Mouse (Mus musculus): ENCODE measurements around the gene Lce1f. TPM values are rescaled to one million over a fixed set of nuclear protein-coding genes. Genes with fewer than 3 reads are reported as not detected.

Gene Lce1f
- polyA plus RNA-seq (2012): not detected in 2 replicates

DNA sequence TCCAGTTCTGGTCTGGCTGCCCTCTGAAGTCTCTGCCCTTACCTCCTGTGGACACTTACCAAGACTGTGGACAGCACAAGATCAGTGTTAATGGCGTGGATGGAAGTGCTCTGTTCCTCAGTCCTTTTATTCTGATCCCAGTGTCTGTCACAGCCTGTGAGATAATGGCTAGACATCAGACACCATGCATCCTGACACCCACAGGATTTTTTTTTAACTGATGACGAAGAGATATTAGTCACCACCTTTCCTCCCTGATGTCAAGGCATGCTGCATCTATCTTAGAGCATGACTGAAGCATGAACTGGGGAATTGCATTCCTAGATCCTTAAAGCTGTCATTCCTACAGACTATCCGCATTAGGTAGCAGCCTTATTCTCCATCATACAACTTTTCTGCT, at the start of gene Lce1f:
TSS of gene Lce1f (minus strand) at position 101 of the 400 bp plus-strand sequence.

DNA sequence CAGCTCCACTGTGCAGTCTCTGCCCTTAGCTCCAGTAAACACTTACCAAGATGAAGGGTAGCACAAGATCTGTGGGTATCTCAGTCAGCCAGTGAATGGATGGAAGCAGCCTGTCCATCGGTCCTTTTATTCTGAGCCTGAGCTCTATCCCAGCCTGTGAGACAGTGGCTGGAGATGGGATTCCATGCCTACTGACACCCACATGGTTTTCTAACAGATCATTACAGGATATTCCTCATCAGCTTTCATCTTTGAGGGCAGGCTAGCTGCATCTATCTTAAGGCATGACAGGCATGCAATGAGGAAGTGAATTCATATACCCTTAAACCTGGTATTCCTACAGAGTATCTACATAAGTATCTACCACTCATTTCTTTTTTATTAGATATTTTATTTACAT, 44.8 kb upstream of the Lce1f start, which contains the start of gene Lce1h:
TSS of gene Lce1h (minus strand) at position 101 of the 400 bp plus-strand sequence.

DNA sequence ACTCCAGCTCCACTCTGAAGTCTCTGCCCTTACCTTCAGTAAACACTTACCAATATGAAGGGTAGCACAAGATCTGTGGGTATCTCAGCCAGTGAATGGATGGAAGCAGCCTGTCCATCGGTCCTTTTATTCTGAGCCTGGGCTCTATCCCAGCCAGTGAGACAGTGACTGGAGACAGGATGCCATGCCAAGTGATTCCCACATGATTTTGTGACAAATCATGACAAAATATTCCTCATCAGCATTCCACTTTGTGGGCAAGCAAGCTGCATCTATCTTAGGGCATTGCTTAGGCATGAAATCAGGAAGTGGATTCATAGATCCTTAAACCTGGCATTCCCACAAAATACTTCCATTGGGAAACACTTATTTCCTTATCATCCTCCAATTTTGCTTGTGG, 32.1 kb upstream of the Lce1f start, which contains the start of gene Lce1g:
TSS of gene Lce1g (minus strand) at position 101 of the 400 bp plus-strand sequence.

DNA sequence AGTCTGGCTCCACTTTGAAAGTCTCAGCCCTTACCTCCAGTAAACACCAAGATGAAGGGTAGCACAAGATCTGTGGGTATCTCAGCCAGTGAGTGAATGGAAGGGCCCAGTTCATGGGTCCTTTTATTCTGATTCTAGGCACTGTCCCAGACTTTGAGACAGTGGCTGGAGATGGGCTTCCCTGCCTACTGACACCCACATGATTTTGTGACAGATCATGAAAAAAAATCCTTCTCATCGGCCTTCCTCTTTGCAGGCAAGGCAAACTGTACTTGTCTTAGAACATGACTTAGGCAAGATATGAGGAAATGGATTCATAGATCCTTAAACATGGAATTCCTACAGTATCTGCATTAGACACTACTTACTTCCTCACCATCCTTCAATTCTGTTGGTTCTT, 18.8 kb upstream of the Lce1f start, which contains the start of gene Gm38119:
TSS of gene Gm38119 (minus strand) at position 101 of the 400 bp plus-strand sequence.

DNA sequence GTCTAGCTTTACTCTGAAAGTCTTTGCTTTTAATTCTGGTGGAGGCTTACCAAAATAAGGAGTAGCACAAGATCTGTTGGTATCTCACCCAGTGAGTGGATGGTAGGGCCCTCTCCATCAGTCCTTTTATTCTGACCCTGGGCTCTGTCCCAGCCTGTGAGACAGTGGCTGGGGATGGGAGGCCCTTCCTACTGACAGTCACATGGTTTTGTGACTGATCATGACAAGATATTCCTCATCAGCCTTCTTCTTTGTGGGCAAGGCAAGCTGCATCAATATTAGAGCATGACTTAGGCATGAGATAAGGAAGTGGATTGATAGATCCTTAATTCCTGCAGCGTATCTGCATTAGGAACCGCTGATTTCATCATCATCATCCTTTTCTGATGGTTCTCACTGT, 11.2 kb downstream of the Lce1f start, which contains the start of gene Lce1e:
TSS of gene Lce1e (minus strand) at position 101 of the 400 bp plus-strand sequence.

DNA sequence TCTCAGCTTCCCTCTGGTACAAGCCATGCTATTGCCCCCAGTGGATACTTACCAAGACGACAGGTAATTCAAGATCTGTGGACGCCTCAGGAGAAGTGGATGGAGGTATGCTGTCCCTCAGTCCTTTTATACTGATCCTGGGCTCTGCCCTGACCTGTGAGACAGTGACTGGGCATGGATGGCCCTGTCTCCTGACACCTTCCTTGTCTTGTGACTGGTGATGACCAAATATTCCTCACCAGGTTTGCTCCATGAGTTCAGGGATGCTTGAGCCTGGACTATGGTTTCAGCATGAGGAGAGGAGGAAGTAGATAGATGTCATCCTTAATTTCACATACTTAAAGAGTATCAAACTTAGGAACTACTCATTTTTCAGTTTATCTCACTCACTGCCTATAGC, 33.0 kb downstream of the Lce1f start, which contains the start of gene Lce1d:
TSS of gene Lce1d (minus strand) at position 101 of the 400 bp plus-strand sequence.

DNA sequence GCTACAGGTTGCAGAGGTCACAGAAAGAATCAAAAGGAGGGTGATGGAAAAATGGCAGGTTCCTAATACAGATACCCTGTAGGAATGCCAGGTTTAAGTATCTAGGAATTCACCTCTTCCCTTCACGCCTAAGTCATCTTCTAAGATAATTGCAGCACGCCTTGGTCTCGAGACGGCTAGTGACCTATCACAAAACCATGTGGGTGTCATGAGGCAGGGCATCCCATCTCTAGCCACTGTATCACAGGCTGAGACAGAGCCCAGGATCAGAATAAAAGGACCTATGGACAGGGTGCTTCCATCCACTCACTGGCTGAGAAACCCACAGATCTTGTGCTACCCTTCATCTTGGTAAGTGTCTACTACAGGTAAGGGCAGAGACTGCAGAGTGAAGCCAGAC, 41.2 kb downstream of the Lce1f start, which contains the start of gene Lce1c:
TSS of gene Lce1c (plus strand) at position 301 of the 400 bp plus-strand sequence.

DNA sequence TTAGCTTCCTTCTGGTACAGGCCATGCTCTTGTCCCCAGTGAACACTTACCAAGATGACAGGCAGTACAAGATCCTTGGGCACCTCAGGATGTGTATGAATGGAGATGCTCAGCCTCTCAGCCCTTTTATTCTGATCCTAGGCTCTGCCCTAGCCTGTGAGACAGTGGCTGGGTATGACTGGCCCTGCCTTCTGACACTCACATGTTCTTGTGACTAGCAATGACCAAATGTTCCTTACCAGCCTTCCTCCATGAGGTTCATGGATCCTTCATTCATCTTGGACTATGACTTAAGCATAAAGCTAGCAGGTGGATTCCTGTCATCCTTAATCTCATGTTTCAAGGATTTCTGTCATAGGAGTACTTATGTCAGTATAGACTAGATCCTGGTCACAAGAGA, 49.9 kb downstream of the Lce1f start, which contains the start of gene Lce1a2:
TSS of gene Lce1a2 (minus strand) at position 101 of the 400 bp plus-strand sequence.

Other genes starting within 250 kb of the Lce1f start
- 0.12 TPM in 1 of 2 replicates, not detected in the other for gene Sprr1a, start 234.5 kb downstream of the Lce1f start, polyA plus RNA-seq (2012)
- gene Sprr4, start 219.9 kb downstream of the Lce1f start, polyA plus RNA-seq (2012): not detected in 2 replicates
- not detected in 2 replicates for gene 2310046K23Rik, start 185.8 kb downstream of the Lce1f start, polyA plus RNA-seq (2012)
- gene Ivl, start 146.6 kb downstream of the Lce1f start, polyA plus RNA-seq (2012): 0.04 TPM in 1 of 2 replicates, not detected in the other
- gene Smcp, start 131.4 kb downstream of the Lce1f start, polyA plus RNA-seq (2012): 0.07 TPM in 1 of 2 replicates, not detected in the other
- not detected in 2 replicates for gene 2210017I01Rik, start 112.9 kb downstream of the Lce1f start, polyA plus RNA-seq (2012)
- gene Lce6a, start 98.7 kb downstream of the Lce1f start, polyA plus RNA-seq (2012): not detected in 2 replicates
- gene Lce1a1, start 72.0 kb downstream of the Lce1f start, polyA plus RNA-seq (2012): 0.10 TPM in 1 of 2 replicates, not detected in the other
- not detected in 2 replicates for gene Lce1b, start 63.4 kb downstream of the Lce1f start, polyA plus RNA-seq (2012)
- gene Lce1a2, start 50.0 kb downstream of the Lce1f start, polyA plus RNA-seq (2012): not detected in 2 replicates
- gene Lce1c, start 41.1 kb downstream of the Lce1f start, polyA plus RNA-seq (2012): not detected in 2 replicates
- not detected in 2 replicates for gene Lce1d, start 33.1 kb downstream of the Lce1f start, polyA plus RNA-seq (2012)
- not detected in 2 replicates for gene Lce1e, start 11.3 kb downstream of the Lce1f start, polyA plus RNA-seq (2012)
- gene Gm38119, start 18.7 kb upstream of the Lce1f start, polyA plus RNA-seq (2012): not detected in 2 replicates
- gene Lce1g, start 32.0 kb upstream of the Lce1f start, polyA plus RNA-seq (2012): not detected in 2 replicates
- not detected in 2 replicates for gene Lce1h, start 44.7 kb upstream of the Lce1f start, polyA plus RNA-seq (2012)
- gene Lce1i, start 58.5 kb upstream of the Lce1f start, polyA plus RNA-seq (2012): not detected in 2 replicates
- gene Lce1j, start 70.2 kb upstream of the Lce1f start, polyA plus RNA-seq (2012): not detected in 2 replicates
- not detected in 2 replicates for gene Lce1k, start 87.5 kb upstream of the Lce1f start, polyA plus RNA-seq (2012)
- gene Kprp, start 106.9 kb upstream of the Lce1f start, polyA plus RNA-seq (2012): not detected in 2 replicates
- gene Lce1l, start 130.9 kb upstream of the Lce1f start, polyA plus RNA-seq (2012): not detected in 2 replicates
- gene 2310050C09Rik, start 149.9 kb upstream of the Lce1f start, polyA plus RNA-seq (2012): not detected in 2 replicates
- gene Lce3a, start 205.9 kb upstream of the Lce1f start, polyA plus RNA-seq (2012): not detected in 2 replicates
- gene Lce3b, start 212.6 kb upstream of the Lce1f start, polyA plus RNA-seq (2012): not detected in 2 replicates
- gene Lce3c, start 224.1 kb upstream of the Lce1f start, polyA plus RNA-seq (2012): not detected in 2 replicates
- gene Lce3d, start 237.0 kb upstream of the Lce1f start, polyA plus RNA-seq (2012): not detected in 2 replicates
- gene Lce3e, start 246.7 kb upstream of the Lce1f start, polyA plus RNA-seq (2012): not detected in 2 replicates